Mouse (Mus musculus): ENCODE measurements around the gene Lrfn4. TPM values are rescaled to one million over a fixed set of nuclear protein-coding genes. Genes with fewer than 3 reads are reported as not detected.
"Not testable (repeated sequence)": the region's sequence is repeated elsewhere in the genome, so short reads cannot be mapped to it uniquely, and the experiment has no call there.

Lrfn4 gene
- polyA plus RNA-seq, 1 experiment, result 0.18 TPM

GRCm38 (mm10) chr19:4596071-4596470 is 19.4 kb downstream of the Lrfn4 start:
- Histone ChIP-seq H3K4me3 (replicated peaks) (no peak overlapping the region), H3K4me1 (ENCODE audit: control insufficient read depth) (peaks cover 8% of the 10 kb centered on the region), H3K9me3 (ENCODE audit: control insufficient read depth, low read length) (no peaks in the 10 kb centered on the region), H3K27me3 (ENCODE audit: control insufficient read depth) (no peaks in the 10 kb centered on the region), H3K36me3 (ENCODE audit: control insufficient read depth) (no peaks in the 10 kb centered on the region; the same call in 1 of the 2 replicates)
- TF ChIP-seq TAL1 (IDR thresholded peaks at IDR 0.05; ENCODE audit: low read length) (no peak), GATA1 (IDR thresholded peaks at IDR 0.05; ENCODE audit: low read length) (no peak)

- H3K27me3 ChIP-seq (ENCODE audit: control insufficient read depth), result no peaks in the 10 kb centered on the region
- peaks cover 11% of the 10 kb centered on the region for H3K4me1 ChIP-seq (ENCODE audit: control insufficient read depth)
- no peak overlapping the region for H3K4me3 ChIP-seq (replicated peaks)
- no peak for TF ChIP-seq TAL1 (IDR thresholded peaks at IDR 0.05; ENCODE audit: low read length)
- no peak for TF ChIP-seq GATA1 (IDR thresholded peaks at IDR 0.05; ENCODE audit: low read length)
- H3K36me3 ChIP-seq (ENCODE audit: control insufficient read depth), result no peaks in the 10 kb centered on the region
- no peaks in the 10 kb centered on the region for H3K9me3 ChIP-seq (ENCODE audit: control insufficient read depth, low read length)
These were observed 21.5 kb downstream of the Lrfn4 start for GRCm38 (mm10) chr19:4593792-4594522.

DNA sequence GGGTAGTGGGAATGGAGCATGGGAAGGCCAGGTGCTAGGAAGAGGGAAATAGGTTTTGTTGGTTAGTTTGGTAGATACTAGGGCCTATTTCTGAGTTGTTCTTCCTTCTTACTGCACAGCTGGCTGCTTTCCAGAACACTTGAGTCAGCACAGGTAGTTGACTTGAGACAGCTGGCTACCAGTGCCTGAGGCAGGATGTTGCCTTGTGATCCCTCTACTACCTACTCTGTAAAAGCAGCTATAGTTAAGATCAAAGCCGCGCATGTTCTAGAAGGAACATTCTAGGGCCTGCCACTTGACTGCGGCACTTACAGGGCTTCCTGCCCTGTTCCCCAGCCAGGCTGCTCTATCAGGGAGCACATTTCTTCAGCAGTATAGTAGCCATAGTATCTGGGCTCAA is 25.4 kb downstream of the Lrfn4 start:
- peaks cover 8% of the 10 kb centered on the region; the same call in 1 of the 2 replicates for H3K27me3 ChIP-seq (ENCODE audit: control insufficient read depth)
- no peaks in the 10 kb centered on the region for H3K9me3 ChIP-seq (ENCODE audit: control insufficient read depth, low read length)
- H3K4me1 ChIP-seq (ENCODE audit: control insufficient read depth), result peaks cover 13% of the 10 kb centered on the region
- no peaks in the 10 kb centered on the region for H3K36me3 ChIP-seq (ENCODE audit: control insufficient read depth)
- TF ChIP-seq GATA1 (IDR thresholded peaks at IDR 0.05; ENCODE audit: low read length) (no peak), TAL1 (IDR thresholded peaks at IDR 0.05; ENCODE audit: low read length) (no peak)
- H3K4me3 ChIP-seq (replicated peaks), result no peak overlapping the region

DNA sequence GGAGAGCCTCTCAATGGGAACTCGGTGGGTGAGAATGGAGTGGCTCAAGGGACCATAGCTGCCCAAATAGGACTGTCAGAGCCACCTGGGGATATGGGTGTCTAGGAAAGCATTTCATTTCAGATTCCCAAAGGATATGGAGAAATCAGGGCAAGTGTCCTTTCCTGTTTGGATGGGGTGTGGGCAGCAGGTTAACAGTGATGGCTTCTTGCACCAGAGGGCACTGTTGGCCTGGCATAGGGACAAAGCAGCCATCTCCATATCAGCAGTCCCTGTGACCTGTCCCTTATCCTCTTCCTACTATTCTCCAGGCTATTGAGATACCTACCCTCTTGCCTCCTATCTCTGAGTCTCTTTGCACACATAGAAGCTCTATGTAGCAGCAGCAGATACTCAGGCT is 26.4 kb downstream of the Lrfn4 start:
- Histone ChIP-seq H3K36me3 (ENCODE audit: control insufficient read depth) (no peaks in the 10 kb centered on the region), H3K9me3 (ENCODE audit: control insufficient read depth, low read length) (no peaks in the 10 kb centered on the region), H3K27me3 (ENCODE audit: control insufficient read depth) (peaks cover 8% of the 10 kb centered on the region; the same call in 1 of the 2 replicates), H3K4me3 (replicated peaks) (no peak overlapping the region), H3K4me1 (ENCODE audit: control insufficient read depth) (peaks cover 12% of the 10 kb centered on the region)
- no peak for TF ChIP-seq GATA1 (IDR thresholded peaks at IDR 0.05; ENCODE audit: low read length)
- TF ChIP-seq TAL1 (IDR thresholded peaks at IDR 0.05; ENCODE audit: low read length), result no peak

- H3K27me3 ChIP-seq (ENCODE audit: control insufficient read depth), result peaks cover 8% of the 10 kb centered on the region; the same call in 1 of the 2 replicates
- TF ChIP-seq TAL1 (IDR thresholded peaks at IDR 0.05; ENCODE audit: low read length) (no peak), GATA1 (IDR thresholded peaks at IDR 0.05; ENCODE audit: low read length) (no peak)
- peaks cover 9% of the 10 kb centered on the region for H3K4me1 ChIP-seq (ENCODE audit: control insufficient read depth)
- H3K9me3 ChIP-seq (ENCODE audit: control insufficient read depth, low read length), result no peaks in the 10 kb centered on the region
- H3K36me3 ChIP-seq (ENCODE audit: control insufficient read depth), result no peaks in the 10 kb centered on the region
- no peak overlapping the region for H3K4me3 ChIP-seq (replicated peaks)
These were observed 27.0 kb downstream of the Lrfn4 start for GRCm38 (mm10) chr19:4588430-4588829.

- TF ChIP-seq GATA1 (IDR thresholded peaks at IDR 0.05; ENCODE audit: low read length), result no peak
- no peak for TF ChIP-seq TAL1 (IDR thresholded peaks at IDR 0.05; ENCODE audit: low read length)
- H3K9me3 ChIP-seq (ENCODE audit: control insufficient read depth, low read length), result no peaks in the 10 kb centered on the region
- H3K36me3 ChIP-seq (ENCODE audit: control insufficient read depth), result no peaks in the 10 kb centered on the region
- peaks cover 9% of the 10 kb centered on the region for H3K4me1 ChIP-seq (ENCODE audit: control insufficient read depth)
- peaks cover 8% of the 10 kb centered on the region; the same call in 1 of the 2 replicates for H3K27me3 ChIP-seq (ENCODE audit: control insufficient read depth)
- H3K4me3 ChIP-seq (replicated peaks), result no peak overlapping the region
These were observed 28.0 kb downstream of the Lrfn4 start for GRCm38 (mm10) chr19:4587426-4587825.

DNA sequence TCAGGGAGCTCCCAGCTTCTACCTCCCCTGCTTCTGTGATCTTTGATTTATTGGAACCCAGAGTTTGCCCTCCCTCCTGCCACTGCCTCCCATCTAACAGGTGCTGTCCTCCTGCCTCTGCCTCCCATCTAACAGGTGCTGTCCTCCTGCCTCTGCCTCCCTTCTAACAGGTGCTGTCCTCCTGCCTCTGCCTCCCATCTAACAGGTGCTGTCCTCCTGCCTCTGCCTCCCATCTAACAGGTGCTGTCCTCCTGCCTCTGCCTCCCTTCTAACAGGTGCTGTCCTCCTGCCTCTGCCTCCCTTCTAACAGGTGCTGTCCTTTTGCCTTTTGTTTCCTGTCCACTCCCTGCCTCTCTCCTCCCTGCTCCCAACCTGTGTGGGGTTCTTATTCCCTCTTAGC is 28.7 kb downstream of the Lrfn4 start:
- not testable (repeated sequence) for H3K27me3 ChIP-seq (ENCODE audit: control insufficient read depth); H3K4me1 ChIP-seq (ENCODE audit: control insufficient read depth); H3K4me3 ChIP-seq (replicated peaks)

GRCm38 (mm10) chr19:4583856-4584255 is 31.6 kb downstream of the Lrfn4 start:
- no peak overlapping the region for H3K4me3 ChIP-seq (replicated peaks)
- peaks cover 8% of the 10 kb centered on the region; the same call in 1 of the 2 replicates for H3K27me3 ChIP-seq (ENCODE audit: control insufficient read depth)
- H3K36me3 ChIP-seq (ENCODE audit: control insufficient read depth), result peaks cover 3% of the 10 kb centered on the region
- H3K4me1 ChIP-seq (ENCODE audit: control insufficient read depth), result peaks cover 7% of the 10 kb centered on the region
- H3K9me3 ChIP-seq (ENCODE audit: control insufficient read depth, low read length), result no peaks in the 10 kb centered on the region
- TF ChIP-seq TAL1 (IDR thresholded peaks at IDR 0.05; ENCODE audit: low read length) (no peak), GATA1 (IDR thresholded peaks at IDR 0.05; ENCODE audit: low read length) (no peak)

More for the DNA sequence above, 28.7 kb downstream of the Lrfn4 start:
- H3K9me3 ChIP-seq (ENCODE audit: control insufficient read depth, low read length); H3K36me3 ChIP-seq (ENCODE audit: control insufficient read depth): not testable (repeated sequence)

DNA sequence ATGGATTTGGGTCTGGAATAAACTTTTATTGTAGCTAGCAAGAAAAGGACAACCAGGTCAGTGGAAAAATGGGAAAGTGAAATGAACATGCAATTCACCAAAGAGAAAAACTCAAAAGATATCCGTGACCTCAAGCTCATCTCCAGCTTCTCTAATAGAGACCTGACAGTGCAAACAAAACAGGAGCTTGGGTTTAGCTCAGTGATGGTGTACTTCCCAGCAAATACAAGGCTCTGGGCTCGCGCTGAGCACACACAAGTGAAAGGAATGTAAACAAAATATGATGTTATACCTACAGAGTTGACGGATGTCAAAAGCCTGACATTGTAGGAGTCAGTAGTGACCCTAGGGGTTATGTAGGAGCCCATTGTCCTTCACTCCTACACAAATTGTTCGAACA is 36.2 kb downstream of the Lrfn4 start:
- H3K36me3 ChIP-seq (ENCODE audit: control insufficient read depth), result peaks cover 11% of the 10 kb centered on the region

More for the DNA sequence above, 36.2 kb downstream of the Lrfn4 start:
- peaks cover 35% of the 10 kb centered on the region for H3K4me1 ChIP-seq (ENCODE audit: control insufficient read depth)
- H3K4me3 ChIP-seq (replicated peaks), result no peak overlapping the region
- TF ChIP-seq GATA1 (IDR thresholded peaks at IDR 0.05; ENCODE audit: low read length), result no peak
- TF ChIP-seq TAL1 (IDR thresholded peaks at IDR 0.05; ENCODE audit: low read length), result no peak
- H3K9me3 ChIP-seq (ENCODE audit: control insufficient read depth, low read length), result no peaks in the 10 kb centered on the region
- H3K27me3 ChIP-seq (ENCODE audit: control insufficient read depth), result no peaks in the 10 kb centered on the region

All from erythroblast, embryonic 14.5 days (primary cell).